Mouse (Mus musculus): ENCODE data around the gene Actr2. TPM values are rescaled to one million over a fixed set of nuclear protein-coding genes. Genes with fewer than 3 reads are reported as not detected.
A peak's percentile ranks its signal among the peaks of the same experiment; 100 is the strongest.

Actr2 gene
- polyA plus RNA-seq, 1 experiment from 2014 or later = 103 TPM

DNA sequence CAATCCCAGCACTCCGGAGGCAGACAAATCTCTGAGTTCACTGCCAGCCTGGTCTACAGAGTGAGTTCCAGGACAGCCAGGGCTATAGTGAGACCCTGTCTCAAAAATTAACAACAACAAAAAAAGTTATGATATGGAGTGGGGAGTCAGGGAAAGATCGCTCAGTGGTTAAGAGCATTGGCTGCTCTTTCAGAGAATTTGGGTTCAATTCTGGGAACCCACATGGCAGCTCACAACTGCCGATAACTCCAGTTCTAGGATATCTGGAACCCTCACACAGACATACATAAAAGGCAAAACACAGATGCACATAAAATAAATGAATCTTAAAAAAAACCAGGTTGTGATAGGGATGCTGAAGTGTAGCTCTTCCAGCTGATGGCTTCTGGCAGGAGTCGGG, 83.7 kb downstream of the Actr2 start:
- no peaks in the 10 kb centered on the region for H3K36me3 ChIP-seq (ENCODE audit: insufficient read depth, low read length)
- DNase-seq (ENCODE audit: low spot score) = no peak
- no peak for ATAC-seq (replicated peaks; ENCODE audit: low FRiP score, low read depth)
- no peaks in the 10 kb centered on the region for H3K27me3 ChIP-seq (ENCODE audit: insufficient read depth, low read length)
- no peaks in the 10 kb centered on the region for H3K4me1 ChIP-seq (replicated peaks; ENCODE audit: insufficient read depth, low read length)
- TF ChIP-seq CTCF (IDR thresholded peaks at IDR 0.05; ENCODE audit: low read depth) = no peak
- no peak overlapping the region for H3K4me2 ChIP-seq (ENCODE audit: low read length)
- 93% methylated on average over 4 of the region's 4 CpGs for WGBS
- no peaks in the 10 kb centered on the region for H3K9me3 ChIP-seq (replicated peaks; ENCODE audit: low read length)
- no peak overlapping the region for H3K4me3 ChIP-seq (replicated peaks; ENCODE audit: low read depth, low read length)
- H3K27ac ChIP-seq = no peak overlapping the region
- no peak overlapping the region for H3K9ac ChIP-seq (ENCODE audit: low read depth, low read length)

- Histone ChIP-seq H3K9me3 (replicated peaks; ENCODE audit: low read length) (no peaks in the 10 kb centered on the region), H3K4me2 (ENCODE audit: low read length) (no peak overlapping the region), H3K4me1 (replicated peaks; ENCODE audit: insufficient read depth, low read length) (no peaks in the 10 kb centered on the region), H3K4me3 (replicated peaks; ENCODE audit: low read depth, low read length) (no peak overlapping the region), H3K9ac (ENCODE audit: low read depth, low read length) (no peak overlapping the region), H3K36me3 (ENCODE audit: insufficient read depth, low read length) (no peaks in the 10 kb centered on the region), H3K27ac (no peak overlapping the region), H3K27me3 (ENCODE audit: insufficient read depth, low read length) (no peaks in the 10 kb centered on the region)
- ATAC-seq (replicated peaks; ENCODE audit: low FRiP score, low read depth) (no peak), DNase-seq (ENCODE audit: low spot score) (no peak)
- WGBS = 83% methylated on average over 6 of the region's 6 CpGs
- no peak for TF ChIP-seq CTCF (IDR thresholded peaks at IDR 0.05; ENCODE audit: low read depth)
These were observed 84.3 kb downstream of the Actr2 start for GRCm38 (mm10) chr11:20028396-20028795.

- Histone ChIP-seq H3K4me2 (ENCODE audit: low read length) (no peak overlapping the region), H3K27me3 (ENCODE audit: insufficient read depth, low read length) (no peaks in the 10 kb centered on the region), H3K4me3 (replicated peaks; ENCODE audit: low read depth, low read length) (no peak overlapping the region), H3K36me3 (ENCODE audit: insufficient read depth, low read length) (no peaks in the 10 kb centered on the region), H3K9ac (ENCODE audit: low read depth, low read length) (no peak overlapping the region), H3K27ac (no peak overlapping the region), H3K4me1 (replicated peaks; ENCODE audit: insufficient read depth, low read length) (no peaks in the 10 kb centered on the region), H3K9me3 (replicated peaks; ENCODE audit: low read length) (no peaks in the 10 kb centered on the region)
- DNase-seq (ENCODE audit: low spot score) = no peak
- no peak for ATAC-seq (replicated peaks; ENCODE audit: low FRiP score, low read depth)
- WGBS = 44% methylated on average over 9 of the region's 9 CpGs
- no peak for TF ChIP-seq CTCF (IDR thresholded peaks at IDR 0.05; ENCODE audit: low read depth)
These were observed 85.0 kb downstream of the Actr2 start for GRCm38 (mm10) chr11:20027719-20028118.

DNA sequence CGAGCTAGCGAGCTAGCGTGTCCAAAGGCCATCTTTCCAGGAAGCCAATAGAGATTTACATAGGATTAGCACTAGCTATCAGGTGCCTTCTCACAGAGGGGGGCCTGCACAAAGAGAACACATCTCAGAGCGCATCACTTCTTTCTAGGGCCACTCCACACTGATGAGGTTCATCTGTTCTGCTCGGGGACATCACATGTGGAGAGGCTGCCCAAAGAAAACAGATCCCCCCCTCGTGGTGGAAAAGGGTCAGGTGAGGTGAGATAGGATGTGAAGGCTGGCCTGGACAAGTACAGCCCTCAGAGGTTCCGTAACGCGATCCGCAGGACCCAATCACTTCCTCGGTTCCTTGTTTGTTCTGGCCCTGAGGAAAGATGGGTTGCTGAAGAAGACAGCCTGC, 86.8 kb downstream of the Actr2 start:
- H3K27ac ChIP-seq = no peak overlapping the region
- H3K4me1 ChIP-seq (replicated peaks; ENCODE audit: insufficient read depth, low read length) = no peaks in the 10 kb centered on the region
- 34% methylated on average over 11 of the region's 11 CpGs for WGBS
- peaks cover 11% of the 10 kb centered on the region for H3K36me3 ChIP-seq (ENCODE audit: insufficient read depth, low read length)
- peaks cover 8% of the 10 kb centered on the region; the same call in 1 of the 2 replicates for H3K9me3 ChIP-seq (replicated peaks; ENCODE audit: low read length)
- H3K27me3 ChIP-seq (ENCODE audit: insufficient read depth, low read length) = no peaks in the 10 kb centered on the region
- H3K4me2 ChIP-seq (ENCODE audit: low read length) = no peak overlapping the region
- peak; percentile 46 for DNase-seq (ENCODE audit: low spot score)
- peak; percentile 41; the same call in 1 of the 2 replicates for ATAC-seq (replicated peaks; ENCODE audit: low FRiP score, low read depth)
- H3K4me3 ChIP-seq (replicated peaks; ENCODE audit: low read depth, low read length) = no peak overlapping the region
- H3K9ac ChIP-seq (ENCODE audit: low read depth, low read length) = no peak overlapping the region
- peak; percentile 31; the same call in 1 of the 2 replicates for TF ChIP-seq CTCF (IDR thresholded peaks at IDR 0.05; ENCODE audit: low read depth)

- WGBS = 94% methylated on average over 14 of the region's 14 CpGs
- no peak overlapping the region for H3K4me2 ChIP-seq (ENCODE audit: low read length)
- H3K4me1 ChIP-seq (replicated peaks; ENCODE audit: insufficient read depth, low read length) = no peaks in the 10 kb centered on the region
- ATAC-seq (replicated peaks; ENCODE audit: low FRiP score, low read depth) (no peak), DNase-seq (ENCODE audit: low spot score) (no peak)
- H3K4me3 ChIP-seq (replicated peaks; ENCODE audit: low read depth, low read length) = no peak overlapping the region
- no peak for TF ChIP-seq CTCF (IDR thresholded peaks at IDR 0.05; ENCODE audit: low read depth)
- H3K27me3 ChIP-seq (ENCODE audit: insufficient read depth, low read length) = no peaks in the 10 kb centered on the region
- no peak overlapping the region for H3K9ac ChIP-seq (ENCODE audit: low read depth, low read length)
- H3K27ac ChIP-seq = no peak overlapping the region
- peaks cover 21% of the 10 kb centered on the region for H3K9me3 ChIP-seq (replicated peaks; ENCODE audit: low read length)
- peaks cover 40% of the 10 kb centered on the region for H3K36me3 ChIP-seq (ENCODE audit: insufficient read depth, low read length)
These were observed 89.7 kb downstream of the Actr2 start for GRCm38 (mm10) chr11:20022911-20023482.

GRCm38 (mm10) chr11:20022462-20022861, 90.3 kb downstream of the Actr2 start:
- H3K27ac ChIP-seq = no peak overlapping the region
- ATAC-seq (replicated peaks; ENCODE audit: low FRiP score, low read depth) (no peak), DNase-seq (ENCODE audit: low spot score) (no peak)
- no peak for TF ChIP-seq CTCF (IDR thresholded peaks at IDR 0.05; ENCODE audit: low read depth)
- H3K36me3 ChIP-seq (ENCODE audit: insufficient read depth, low read length) = peaks cover 44% of the 10 kb centered on the region
- H3K9ac ChIP-seq (ENCODE audit: low read depth, low read length) = no peak overlapping the region
- 92% methylated on average over 2 of the region's 2 CpGs for WGBS
- H3K9me3 ChIP-seq (replicated peaks; ENCODE audit: low read length) = peaks cover 21% of the 10 kb centered on the region
- H3K4me3 ChIP-seq (replicated peaks; ENCODE audit: low read depth, low read length) = no peak overlapping the region
- no peak overlapping the region for H3K4me2 ChIP-seq (ENCODE audit: low read length)
- H3K27me3 ChIP-seq (ENCODE audit: insufficient read depth, low read length) = no peaks in the 10 kb centered on the region
- no peaks in the 10 kb centered on the region for H3K4me1 ChIP-seq (replicated peaks; ENCODE audit: insufficient read depth, low read length)

- Histone ChIP-seq H3K27me3 (ENCODE audit: insufficient read depth, low read length) (no peaks in the 10 kb centered on the region), H3K4me2 (ENCODE audit: low read length) (no peak overlapping the region), H3K9me3 (replicated peaks; ENCODE audit: low read length) (peaks cover 21% of the 10 kb centered on the region), H3K9ac (ENCODE audit: low read depth, low read length) (no peak overlapping the region), H3K4me3 (replicated peaks; ENCODE audit: low read depth, low read length) (no peak overlapping the region), H3K36me3 (ENCODE audit: insufficient read depth, low read length) (peaks cover 51% of the 10 kb centered on the region), H3K27ac (no peak overlapping the region), H3K4me1 (replicated peaks; ENCODE audit: insufficient read depth, low read length) (no peaks in the 10 kb centered on the region)
- DNase-seq (ENCODE audit: low spot score) = no peak
- no peak for ATAC-seq (replicated peaks; ENCODE audit: low FRiP score, low read depth)
- 98% methylated on average over 35 of the region's 35 CpGs for WGBS
- TF ChIP-seq CTCF (IDR thresholded peaks at IDR 0.05; ENCODE audit: low read depth) = no peak
These were observed 92.0 kb downstream of the Actr2 start for GRCm38 (mm10) chr11:20020720-20021119.

Data from kidney, postnatal 0 days (tissue).